Mouse (Mus musculus): ENCODE data around the gene Ppp1r14b. TPM values are rescaled to one million over a fixed set of nuclear protein-coding genes. Genes with fewer than 3 reads are reported as not detected.

Ppp1r14b gene
- polyA plus RNA-seq, 2 experiments: 277 to 282 TPM

- Histone ChIP-seq H3K4me1 (ENCODE audit: control insufficient read depth, insufficient read depth, low read length) (peaks cover 27% of the 10 kb centered on the region), H3K9me3 (ENCODE audit: control insufficient read depth, low read length) (no peaks in the 10 kb centered on the region), H3K27ac (replicated peaks; ENCODE audit: low read depth, low read length) (no peak overlapping the region), H3K9ac (ENCODE audit: low read depth, low read length, severe bottlenecking) (no peak overlapping the region), H3K36me3 (ENCODE audit: control insufficient read depth, insufficient read depth, low read length) (no peaks in the 10 kb centered on the region), H3K27me3 (ENCODE audit: control insufficient read depth, insufficient read depth, low read length) (no peaks in the 10 kb centered on the region), H3K4me2 (replicated peaks; ENCODE audit: low read depth, low read length, severe bottlenecking) (no peak overlapping the region), H3K4me3 (replicated peaks; ENCODE audit: low read length) (no peak overlapping the region)
- DNase-seq (ENCODE audit: low spot score) (no peak), ATAC-seq (ENCODE audit: low FRiP score, low read depth) (no peak)
- 32% methylated on average over 6 of the region's 6 CpGs for whole genome bisulfite sequencing
- TF ChIP-seq POLR2A (IDR thresholded peaks at IDR 0.05; ENCODE audit: borderline replicate concordance, extremely low read depth, insufficient read depth, insufficient read length): no peak
Observed at GRCm38 (mm10) chr19:6971644-6972043, 3.1 kb upstream of the Ppp1r14b start.

GRCm38 (mm10) chr19:6972247-6972917, 2.4 kb upstream of the Ppp1r14b start:
- no peak for TF ChIP-seq POLR2A (IDR thresholded peaks at IDR 0.05; ENCODE audit: borderline replicate concordance, extremely low read depth, insufficient read depth, insufficient read length)

GRCm38 (mm10) chr19:6973581-6974190, 1.1 kb upstream of the Ppp1r14b start:
- WGBS: 30% methylated on average over 12 of the region's 12 CpGs
- Histone ChIP-seq H3K4me2 (replicated peaks; ENCODE audit: low read depth, low read length, severe bottlenecking) (peak overlapping the region; percentile 86), H3K9ac (ENCODE audit: low read depth, low read length, severe bottlenecking) (peak overlapping the region; percentile 69; the same call in 1 of the 2 replicates), H3K4me1 (ENCODE audit: control insufficient read depth, insufficient read depth, low read length) (peaks cover 22% of the 10 kb centered on the region), H3K4me3 (replicated peaks; ENCODE audit: low read length) (peak overlapping the region; percentile 67), H3K9me3 (ENCODE audit: control insufficient read depth, low read length) (no peaks in the 10 kb centered on the region), H3K27ac (replicated peaks; ENCODE audit: low read depth, low read length) (no peak overlapping the region), H3K27me3 (ENCODE audit: control insufficient read depth, insufficient read depth, low read length) (no peaks in the 10 kb centered on the region), H3K36me3 (ENCODE audit: control insufficient read depth, insufficient read depth, low read length) (peaks cover 14% of the 10 kb centered on the region; the same call in 1 of the 2 replicates)
- DNase-seq (ENCODE audit: low spot score) (no peak), ATAC-seq (ENCODE audit: low FRiP score, low read depth) (no peak)
- TF ChIP-seq POLR2A (IDR thresholded peaks at IDR 0.05; ENCODE audit: borderline replicate concordance, extremely low read depth, insufficient read depth, insufficient read length): no peak

More at GRCm38 (mm10) chr19:6972247-6972917, 2.4 kb upstream of the Ppp1r14b start:
- WGBS: 83% methylated on average over 13 of the region's 13 CpGs
- no peak overlapping the region for H3K4me3 ChIP-seq (replicated peaks; ENCODE audit: low read length)
- ATAC-seq (ENCODE audit: low FRiP score, low read depth) (no peak), DNase-seq (ENCODE audit: low spot score) (no peak)
- H3K36me3 ChIP-seq (ENCODE audit: control insufficient read depth, insufficient read depth, low read length): 0 out of 2 replicates have a peak, but pooled peaks cover 2% of the 10 kb centered on the region
- H3K27me3 ChIP-seq (ENCODE audit: control insufficient read depth, insufficient read depth, low read length): no peaks in the 10 kb centered on the region
- peaks cover 28% of the 10 kb centered on the region for H3K4me1 ChIP-seq (ENCODE audit: control insufficient read depth, insufficient read depth, low read length)
- H3K27ac ChIP-seq (replicated peaks; ENCODE audit: low read depth, low read length): no peak overlapping the region
- no peak overlapping the region for H3K4me2 ChIP-seq (replicated peaks; ENCODE audit: low read depth, low read length, severe bottlenecking)
- H3K9me3 ChIP-seq (ENCODE audit: control insufficient read depth, low read length): no peaks in the 10 kb centered on the region
- no peak overlapping the region for H3K9ac ChIP-seq (ENCODE audit: low read depth, low read length, severe bottlenecking)

GRCm38 (mm10) chr19:6975537-6976521, 1.1 kb downstream of the Ppp1r14b start, which contains the start of gene Plcb3:
Plcb3 (minus strand) TSS chr19:6976470.
- Histone ChIP-seq H3K4me1 (ENCODE audit: control insufficient read depth, insufficient read depth, low read length) (peaks cover 15% of the 10 kb centered on the region), H3K27me3 (ENCODE audit: control insufficient read depth, insufficient read depth, low read length) (no peaks in the 10 kb centered on the region), H3K9me3 (ENCODE audit: control insufficient read depth, low read length) (no peaks in the 10 kb centered on the region), H3K36me3 (ENCODE audit: control insufficient read depth, insufficient read depth, low read length) (peaks cover 14% of the 10 kb centered on the region; the same call in 1 of the 2 replicates), H3K9ac (ENCODE audit: low read depth, low read length, severe bottlenecking) (peak within 1 kb of the TSS; percentile 69), H3K27ac (replicated peaks; ENCODE audit: low read depth, low read length) (peak within 1 kb of the TSS; percentile 87), H3K4me2 (replicated peaks; ENCODE audit: low read depth, low read length, severe bottlenecking) (peak within 1 kb of the TSS; percentile 86), H3K4me3 (replicated peaks; ENCODE audit: low read length) (peak within 1 kb of the TSS; percentile 67)
- ATAC-seq (ENCODE audit: low FRiP score, low read depth): no peak
- 1% methylated on average over 16 of the region's 16 CpGs for WGBS
- DNase-seq (ENCODE audit: low spot score): peak; percentile 78
- TF ChIP-seq POLR2A (IDR thresholded peaks at IDR 0.05; ENCODE audit: borderline replicate concordance, extremely low read depth, insufficient read depth, insufficient read length): no peak
